Mouse (Mus musculus) olfactory bulb, adult 2 months (tissue): ENCODE measurements around the gene Pdia2.

Source experiments
- CTCF ChIP-seq: fragments of 200-500 bp; IDR thresholded peaks from 2 replicates; pipeline ENCODE4 v1.5.1; 2012; ENCODE audit warnings: low read depth, mild to moderate bottlenecking, low read length, moderate library complexity; ENCODE audit not compliant: insufficient read depth
- POLR2A ChIP-seq: fragments of 200-500 bp; IDR thresholded peaks from 2 replicates; pipeline ENCODE4 v1.6.1; 2012; ENCODE audit warnings: mild to moderate bottlenecking, low read depth, low read length, moderate library complexity; ENCODE audit not compliant: insufficient read depth

- TF ChIP-seq CTCF (no peak), POLR2A (no peak)
Observed at GRCm38 (mm10) chr17:26221508-26221907, 22.6 kb upstream of the Pdia2 start.
